Mouse (Mus musculus) gastrocnemius, postnatal 36 days (tissue): ENCODE data around the gene Iqcb1. TPM values are rescaled to one million over a fixed set of nuclear protein-coding genes. Genes with fewer than 3 reads are reported as not detected.

ENCODE experiments used
- microRNA-seq, 2 experiments: library from miRNA; unstranded; fragments of <30 nt; microRNA quantifications; one replicate each; pipeline ENCODE4 v1.2.0; 2021
- total RNA-seq, 2 experiments: library from RNA; stranded (reverse); gene quantifications; 2 replicates each; pipeline ENCODE4 v1.2.3; 2021

Gene Iqcb1
- total RNA-seq, 2 experiments from 2014 or later: 4.5 to 6.0 TPM

Small RNA genes lying within 50 kb of the gene (microRNA-seq; reads per million reads assigned to microRNA genes)
- 0 reads per million in 2 experiments for gene Gm22617

Other genes starting within 250 kb of the Iqcb1 start
- under 1 TPM in 1 of 2 experiments, not detected in 1; 0.26 TPM for gene Cd86, start 162.3 kb upstream of the Iqcb1 start, total RNA-seq
- not detected for gene Ildr1, start 134.4 kb upstream of the Iqcb1 start, total RNA-seq
- 1 to 10 TPM in 1 of 2 experiments, under 1 TPM in 1; 0.49 to 1.4 TPM for gene Slc15a2, start 43.4 kb upstream of the Iqcb1 start, total RNA-seq
- gene Eaf2, start 46.6 kb downstream of the Iqcb1 start, total RNA-seq: not detected
- gene Golgb1, start 46.8 kb downstream of the Iqcb1 start, total RNA-seq: 10 to 100 TPM; 19.1 to 24.9 TPM
- 1 to 10 TPM; 2.9 to 3.2 TPM for gene Hcls1, start 106.6 kb downstream of the Iqcb1 start, total RNA-seq
- gene Fbxo40, start 162.1 kb downstream of the Iqcb1 start, total RNA-seq: 100 to 1,000 TPM; 251 to 300 TPM
- under 1 TPM; 0.20 to 0.37 TPM for gene Polq, start 183.4 kb downstream of the Iqcb1 start, total RNA-seq